Mouse (Mus musculus) A20 (cell line): ENCODE measurements around the gene Layn.

ENCODE experiments used
- DNase-seq: peaks from one replicate; pipeline ENCODE4 v3.0.0-alpha.2; 2011; ENCODE audit warnings: low read depth, low spot score

Gene Layn

DNA sequence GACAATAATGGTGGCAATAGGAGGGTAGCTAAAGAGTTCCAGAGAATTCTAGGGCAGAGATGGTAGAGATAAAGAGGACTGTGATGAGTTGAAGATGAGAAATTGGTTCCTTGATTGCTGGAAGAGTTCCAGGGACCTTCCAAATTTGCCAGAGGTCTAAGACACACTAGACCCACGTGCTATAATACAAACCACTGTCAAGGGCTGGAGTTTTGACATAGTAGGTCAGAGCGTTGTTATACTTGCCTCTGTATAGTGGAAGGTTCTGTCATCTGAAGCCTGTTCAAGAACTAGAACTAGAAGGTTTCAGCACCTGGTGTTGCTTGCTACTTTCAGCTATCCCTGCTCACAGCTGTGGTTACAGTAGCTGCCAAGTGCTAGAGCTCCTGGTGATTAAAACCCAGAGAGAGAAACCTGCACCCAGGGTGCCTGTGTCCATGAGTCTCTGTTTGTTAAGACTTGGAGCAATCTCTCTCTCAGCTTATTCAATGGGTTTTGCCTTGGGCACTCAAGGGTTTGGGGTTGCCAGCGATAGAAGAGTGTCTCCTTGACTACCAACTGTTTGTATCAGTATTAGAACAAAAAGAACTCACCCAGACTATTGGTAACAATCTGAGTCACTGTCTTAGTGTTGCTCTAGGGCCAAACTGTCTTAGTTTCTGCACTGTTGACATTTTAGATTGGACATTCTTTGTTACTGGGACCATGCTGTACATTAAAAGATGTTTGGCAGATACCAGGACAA is 43.9 kb downstream of the Layn start:
- peak; percentile 24 for DNase-seq

DNA sequence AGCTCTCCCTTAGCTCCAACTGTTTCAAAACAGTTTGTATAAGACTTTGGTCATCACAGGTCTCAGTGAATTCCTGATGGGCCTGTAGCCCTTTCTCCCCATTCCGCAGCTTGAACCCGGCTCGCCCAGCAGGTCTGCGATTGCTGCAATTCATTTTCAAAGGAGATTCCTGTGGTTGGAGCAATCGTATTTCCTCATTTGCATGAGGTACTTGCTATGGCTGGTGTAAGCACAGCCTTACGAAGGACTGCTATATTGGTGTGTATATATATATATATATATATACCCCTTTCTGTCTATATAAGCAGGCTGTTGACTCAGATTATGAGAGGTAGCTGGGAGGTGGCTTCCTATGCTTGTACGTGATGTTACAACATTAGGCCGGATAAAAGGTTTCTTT is 44.6 kb downstream of the Layn start:
- no peak for DNase-seq

DNA sequence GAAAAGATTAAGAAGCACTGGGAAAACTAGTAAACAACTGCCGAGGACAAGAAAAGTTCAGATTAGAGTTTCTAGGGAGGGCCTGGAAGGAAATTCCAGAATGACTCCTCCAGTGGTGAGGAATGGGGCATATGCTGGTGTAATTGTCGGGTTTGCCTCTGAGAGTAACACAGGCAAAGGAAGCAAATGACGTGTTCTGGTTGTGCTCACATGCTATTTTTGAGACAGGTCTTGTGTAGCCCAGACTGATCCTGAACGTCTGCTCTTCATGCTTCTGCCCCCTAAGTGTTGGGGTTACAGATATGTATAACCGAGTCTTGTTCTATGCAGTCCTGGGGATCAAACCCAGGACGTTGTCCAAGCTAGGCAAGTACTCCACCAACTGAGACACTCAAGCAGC is 45.3 kb downstream of the Layn start:
- DNase-seq = no peak

DNA sequence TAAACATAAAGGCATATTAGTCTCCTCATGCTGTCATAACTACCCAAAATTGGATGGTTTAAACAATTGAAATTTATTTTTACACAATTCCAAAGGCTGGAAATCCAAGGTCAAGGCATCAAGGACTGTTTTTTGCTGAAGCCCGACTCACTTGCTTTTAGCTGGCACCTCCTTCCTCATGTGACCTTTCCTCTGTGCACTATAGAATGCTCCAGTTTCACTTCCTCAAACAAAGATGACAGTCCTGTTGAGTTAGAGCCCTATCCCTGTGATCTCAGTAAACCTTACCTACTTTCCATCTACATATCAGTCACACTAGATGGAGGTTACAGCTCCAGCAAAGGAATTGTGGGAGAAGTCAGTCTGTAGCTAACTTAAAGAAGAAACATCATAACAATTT is 46.7 kb downstream of the Layn start:
- DNase-seq = peak; percentile 74

DNA sequence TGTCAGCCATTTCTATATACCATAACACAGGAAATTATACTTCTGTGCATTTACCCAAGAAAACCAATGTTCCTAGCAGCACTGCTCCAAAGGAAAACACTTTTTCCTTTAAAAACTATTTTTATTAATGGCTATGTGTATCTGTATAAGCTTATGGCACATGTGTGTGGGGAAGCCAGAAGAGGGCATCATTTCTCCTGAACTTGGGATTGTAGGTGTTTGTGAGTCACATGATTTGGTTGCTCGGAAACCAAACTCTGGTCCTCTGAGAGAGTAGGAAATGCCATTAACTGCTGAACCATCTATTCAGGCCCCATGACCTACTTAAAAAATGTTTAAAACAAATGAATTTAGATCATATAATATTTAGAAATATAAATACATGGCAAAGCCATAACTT is 49.9 kb downstream of the Layn start:
- DNase-seq = no peak

DNA sequence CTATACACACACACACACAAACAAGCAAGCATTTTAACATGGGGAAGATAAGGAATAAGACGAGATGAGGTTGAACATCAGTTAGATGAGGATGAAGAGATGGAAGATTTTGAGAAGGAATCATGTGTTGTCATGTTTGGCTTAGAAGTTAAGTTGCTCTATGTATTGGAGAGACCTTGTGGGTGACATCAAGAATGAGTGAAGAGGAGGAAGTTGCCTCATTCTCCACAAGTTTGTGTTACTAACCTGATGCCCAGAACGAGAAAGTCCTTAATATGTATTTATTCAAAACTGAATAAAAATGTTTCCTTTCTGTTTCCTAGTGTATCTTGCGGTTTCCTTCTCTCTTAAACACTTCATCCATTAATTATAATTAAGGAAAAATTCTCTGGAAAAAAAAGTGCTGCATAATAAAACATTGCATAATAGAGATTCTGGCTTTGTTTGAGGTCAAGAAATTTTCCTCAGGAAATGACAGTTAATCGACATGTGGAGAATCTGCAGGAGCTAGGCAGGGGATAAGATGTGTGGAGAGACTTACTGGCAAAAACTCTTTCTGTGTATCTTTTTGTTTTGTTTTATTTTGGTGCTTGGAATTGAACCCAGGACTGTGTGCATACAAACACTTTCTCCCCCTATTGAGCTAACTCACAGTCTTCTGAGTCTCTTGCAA is 55.6 kb downstream of the Layn start:
- no peak for DNase-seq

DNA sequence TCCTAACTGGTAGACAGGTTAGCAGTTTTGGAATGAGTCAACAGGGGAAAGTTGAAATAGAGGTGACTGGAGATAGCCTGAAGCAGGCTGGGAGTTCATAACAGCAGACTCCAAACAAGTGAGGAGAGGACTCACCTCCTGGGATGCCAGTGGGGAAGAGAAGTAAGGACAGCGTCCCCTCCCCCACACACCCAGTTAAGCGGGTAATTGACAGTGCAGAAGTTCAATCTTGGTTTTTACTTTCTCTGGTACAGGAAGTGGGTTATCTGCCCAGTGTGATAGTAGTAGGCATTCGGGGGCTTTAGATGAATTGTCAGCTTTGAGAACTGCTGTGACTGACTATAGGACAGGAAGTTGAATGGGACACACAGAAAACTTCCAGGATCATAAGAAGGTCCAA is 56.5 kb downstream of the Layn start:
- DNase-seq = peak; percentile 47

DNA sequence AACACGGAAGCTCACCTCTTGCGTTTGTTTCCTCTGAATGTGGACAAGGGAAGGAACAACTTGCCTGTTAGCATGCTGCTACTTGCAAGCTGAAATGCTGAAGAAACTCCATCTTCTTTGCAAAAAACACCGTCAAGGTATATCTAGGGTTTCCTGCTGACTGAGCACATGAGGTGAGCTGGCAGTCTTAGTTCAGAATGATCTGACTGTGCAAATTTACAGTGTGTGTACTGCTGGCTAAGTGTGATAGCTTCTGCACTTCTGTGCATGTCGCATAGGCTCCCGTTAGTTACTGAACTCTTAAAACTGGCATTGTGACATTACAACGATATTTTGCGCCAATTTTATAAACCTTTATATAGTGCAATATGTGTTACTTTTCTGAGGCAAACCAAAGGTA is 57.2 kb downstream of the Layn start:
- no peak for DNase-seq

DNA sequence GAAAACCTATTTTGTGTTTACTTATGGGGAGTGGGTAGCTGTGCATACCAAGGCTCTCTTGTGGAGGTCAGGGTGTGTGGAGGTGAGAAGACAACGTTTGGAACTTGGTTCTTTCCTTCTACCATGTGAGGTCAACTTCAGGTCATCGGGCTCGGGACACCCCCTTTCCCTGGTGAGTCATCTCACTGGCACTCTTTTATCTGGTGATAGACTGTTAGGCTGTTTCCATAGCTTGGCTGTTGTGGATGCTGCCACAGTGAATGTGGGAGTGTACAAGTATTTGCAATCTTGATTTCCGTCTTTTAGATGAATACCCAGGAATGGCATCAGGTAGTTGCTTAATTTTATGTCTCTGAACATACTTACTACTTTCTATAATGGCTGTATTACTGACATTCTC is 61.2 kb downstream of the Layn start:
- DNase-seq = no peak

DNA sequence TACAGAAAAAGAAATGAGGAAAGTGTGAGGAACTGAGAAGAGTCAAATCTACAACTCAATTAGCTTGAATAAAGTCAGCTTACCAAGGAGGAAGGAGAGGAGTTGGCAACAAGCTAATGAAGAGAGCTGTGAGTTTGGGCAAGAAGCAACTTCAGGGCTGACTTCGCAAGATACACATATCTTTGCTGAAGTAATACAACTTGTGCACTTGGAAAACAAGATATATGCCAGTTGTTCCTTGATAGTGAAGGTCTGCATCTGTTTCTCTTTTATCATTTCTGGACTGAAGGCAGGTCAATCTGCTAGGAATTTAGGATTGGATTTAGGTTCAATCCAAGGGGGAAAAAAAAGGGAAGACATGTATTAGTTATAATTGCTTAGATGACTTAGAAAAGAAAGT is 63.2 kb downstream of the Layn start:
- DNase-seq = no peak

DNA sequence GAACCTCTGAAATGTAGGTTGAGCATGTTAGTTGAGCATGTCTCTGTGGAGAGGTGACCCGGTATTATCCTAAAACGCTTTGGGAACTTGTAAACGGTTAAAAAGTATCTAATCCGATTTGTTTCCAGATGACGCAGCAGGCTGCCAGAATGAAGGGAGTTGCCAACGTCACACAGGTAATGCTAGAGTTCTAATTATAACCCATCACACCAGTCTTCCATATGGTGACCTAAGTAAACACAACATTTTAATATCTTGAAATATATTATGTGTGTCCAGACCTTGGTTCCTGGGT is 67.3 kb downstream of the Layn start:
- no peak for DNase-seq

DNA sequence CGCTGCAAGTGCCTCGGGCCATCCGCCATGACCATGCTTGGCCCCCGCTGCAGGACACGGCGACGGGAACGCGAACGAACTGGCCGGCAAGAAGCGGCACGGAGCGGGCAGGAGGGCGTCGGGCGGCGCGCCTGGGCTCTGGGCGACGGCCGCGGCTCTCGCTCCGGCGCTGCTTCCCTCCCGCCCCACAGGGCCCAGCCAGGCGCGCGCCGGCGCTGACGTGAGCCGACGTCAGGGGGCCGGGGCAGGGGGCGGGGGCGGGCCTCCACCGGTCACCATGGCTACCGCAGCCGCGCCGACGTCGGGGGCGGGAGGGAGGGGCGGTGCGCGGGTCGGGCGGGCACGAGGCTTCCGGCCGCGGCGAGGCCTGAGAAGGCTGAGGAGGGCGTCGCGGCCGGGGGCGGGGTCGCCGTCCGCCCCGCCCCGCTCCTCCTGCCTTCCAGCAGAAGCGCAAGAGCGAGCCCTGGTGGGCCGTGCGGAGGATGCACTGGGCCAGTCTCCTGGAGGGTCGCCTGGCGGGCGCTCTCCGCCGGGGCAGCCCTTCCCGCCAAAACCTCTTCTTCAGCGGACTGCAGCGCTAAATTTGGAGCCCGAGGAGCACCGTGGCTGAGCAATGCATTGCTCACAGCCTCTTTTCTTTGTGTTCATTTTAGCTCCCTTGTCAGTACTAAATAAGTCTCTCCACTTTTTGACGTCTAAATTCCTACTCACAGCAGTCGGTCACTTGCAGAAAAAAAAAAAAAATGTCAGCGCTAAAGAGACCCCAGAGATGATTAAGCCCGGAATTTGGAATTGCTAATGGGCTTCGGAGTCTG is 67.8 kb downstream of the Layn start, which contains the start of gene Sik2:
Gene Sik2, minus strand, starts transcription at position 233 of the 815 bp plus-strand sequence.
- DNase-seq = peak; percentile 95

DNA sequence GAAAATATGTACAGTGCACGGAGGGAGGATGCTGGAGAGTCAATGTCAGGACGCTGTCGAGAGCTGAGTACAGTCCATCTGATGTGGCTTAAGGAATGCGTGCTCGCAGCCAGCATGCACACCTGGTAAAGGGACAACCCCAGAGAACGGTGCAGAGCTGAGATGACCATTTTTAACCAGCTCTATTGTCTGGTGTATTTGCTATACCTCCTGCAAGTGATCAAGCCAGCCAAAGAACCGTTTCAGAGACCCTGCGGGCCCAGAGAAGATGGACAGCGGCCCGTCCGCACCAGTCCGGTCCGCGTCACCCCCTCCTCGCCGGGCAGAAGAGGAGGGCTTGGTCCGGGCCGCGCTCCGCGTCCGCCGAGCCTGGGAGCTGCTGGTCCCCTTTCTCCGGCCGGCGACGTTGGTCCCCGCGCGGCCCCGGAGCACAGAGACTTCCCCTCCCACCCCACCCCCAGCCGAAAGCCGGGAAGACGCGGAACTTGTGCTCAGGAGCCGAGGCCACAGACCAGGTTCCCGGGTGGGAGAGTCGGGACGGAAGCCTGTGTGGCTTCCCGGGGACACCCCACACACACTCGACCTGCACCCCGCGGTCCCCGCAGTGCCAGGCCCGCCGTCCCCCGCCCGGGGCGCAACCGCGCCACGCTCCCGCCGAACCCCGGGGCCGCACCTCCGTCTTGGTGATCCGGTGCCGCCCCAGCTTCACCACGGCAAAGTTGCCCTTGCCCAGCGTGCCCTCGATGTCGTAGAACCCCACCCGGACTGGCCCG is 68.6 kb downstream of the Layn start:
- peak; percentile 78 for DNase-seq

DNA sequence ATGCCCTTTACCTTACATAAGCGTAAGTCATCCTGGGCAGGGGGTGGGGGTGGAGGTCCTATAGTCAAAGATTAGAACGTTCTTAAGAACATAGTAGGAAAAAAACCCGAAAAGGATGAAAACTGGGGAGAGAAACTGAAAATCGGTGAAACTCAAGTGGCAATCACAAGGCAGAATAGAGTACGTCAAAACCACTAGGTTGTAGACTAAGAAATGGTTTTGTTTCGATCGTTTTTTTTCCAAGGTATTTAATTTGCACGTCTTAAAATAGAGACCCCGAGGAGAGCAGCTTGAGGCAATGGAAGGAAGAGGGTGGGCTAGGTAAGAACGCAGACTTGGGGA is 69.2 kb downstream of the Layn start:
- DNase-seq = no peak

DNA sequence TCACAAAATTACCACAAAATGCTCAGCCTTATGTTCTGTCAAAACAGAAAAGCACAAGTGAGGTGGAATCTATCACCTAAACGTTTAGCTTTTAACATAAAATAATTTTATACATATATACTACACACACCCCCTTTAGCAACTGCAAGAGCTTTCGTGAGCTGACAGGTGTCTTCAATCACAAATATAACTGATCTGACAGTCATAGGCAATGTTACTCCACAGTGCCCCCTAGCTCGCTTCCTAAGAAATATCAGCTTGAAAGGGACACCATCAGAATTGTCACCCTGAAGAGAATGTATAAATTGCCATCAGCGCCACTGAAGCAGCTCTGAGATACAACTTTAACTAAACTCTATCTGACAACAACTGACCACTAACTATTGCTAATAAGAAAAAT is 70.0 kb downstream of the Layn start:
- peak; percentile 88 for DNase-seq
